Mouse (Mus musculus) layer of hippocampus, postnatal 36 days (tissue): ENCODE results near the gene Hist1h2ab. TPM values are rescaled to one million over a fixed set of nuclear protein-coding genes. Genes with fewer than 3 reads are reported as not detected.

Source experiments
- DNase-seq, 2 experiments: peaks; one replicate each; pipeline ENCODE4 v3.0.0; 2022
- total RNA-seq, 2 experiments: library from RNA; stranded (reverse); gene quantifications; 2 replicates each; pipeline ENCODE4 v1.2.3; 2021

Gene Hist1h2ab
- total RNA-seq, 2 experiments from 2014 or later: 29.8 to 37.0 TPM

- DNase-seq: peak; percentile 83 to 84
These were observed 12.3 kb upstream of the Hist1h2ab start, which contains the start of gene Hist1h1c for GRCm38 (mm10) chr13:23738677-23739068. Hist1h1c (plus strand) TSS chr13:23738808.

GRCm38 (mm10) chr13:23739069-23739921, 11.6 kb upstream of the Hist1h2ab start:
- DNase-seq: peak; percentile 90 to 93

DNA sequence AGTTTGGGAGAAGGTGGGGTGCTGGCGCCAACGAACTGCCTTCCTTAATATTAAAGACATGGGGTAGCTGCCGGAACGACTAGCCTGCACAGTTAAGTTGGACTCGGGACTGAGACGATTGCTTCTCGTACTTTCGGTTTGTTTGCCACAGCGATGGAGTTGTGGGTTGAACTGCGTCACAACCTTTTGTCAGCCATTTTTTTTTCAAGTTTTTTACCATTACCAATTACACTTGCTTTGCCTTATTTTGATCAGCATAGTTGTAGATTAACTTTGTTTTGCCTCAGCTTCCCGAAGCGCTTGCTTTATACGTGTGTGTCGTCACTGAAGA, 11.0 kb upstream of the Hist1h2ab start:
- DNase-seq: no peak

DNA sequence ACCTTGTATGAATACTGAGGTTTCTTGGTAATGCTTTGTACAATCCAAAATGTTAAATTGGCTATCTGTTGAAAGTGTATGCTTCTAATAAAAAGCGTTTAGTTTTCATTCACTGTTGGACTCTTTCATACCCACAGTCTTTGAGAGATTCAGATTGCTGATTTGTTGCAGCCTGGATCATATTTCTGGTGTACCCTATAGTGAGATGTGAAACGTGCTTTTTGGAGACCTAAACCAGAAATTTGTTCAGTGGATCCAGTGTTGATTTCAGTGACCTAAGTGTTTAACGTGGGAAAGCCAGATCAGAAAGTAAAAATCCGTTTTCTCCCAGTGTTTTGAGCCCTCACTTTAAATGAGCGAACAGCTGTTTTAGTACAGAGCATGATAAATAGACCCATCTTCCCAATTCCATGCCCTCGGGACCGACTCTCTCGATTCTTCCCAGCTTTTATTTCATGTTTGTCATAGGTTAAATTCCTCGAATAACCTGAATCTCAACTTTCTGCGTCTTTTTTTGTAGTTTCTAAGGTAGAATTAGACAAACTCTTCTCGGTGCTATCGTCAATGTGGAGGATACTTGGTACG, 10.6 kb upstream of the Hist1h2ab start:
- DNase-seq: no peak

GRCm38 (mm10) chr13:23740910-23741309, 10.0 kb upstream of the Hist1h2ab start:
- no peak for DNase-seq

DNA sequence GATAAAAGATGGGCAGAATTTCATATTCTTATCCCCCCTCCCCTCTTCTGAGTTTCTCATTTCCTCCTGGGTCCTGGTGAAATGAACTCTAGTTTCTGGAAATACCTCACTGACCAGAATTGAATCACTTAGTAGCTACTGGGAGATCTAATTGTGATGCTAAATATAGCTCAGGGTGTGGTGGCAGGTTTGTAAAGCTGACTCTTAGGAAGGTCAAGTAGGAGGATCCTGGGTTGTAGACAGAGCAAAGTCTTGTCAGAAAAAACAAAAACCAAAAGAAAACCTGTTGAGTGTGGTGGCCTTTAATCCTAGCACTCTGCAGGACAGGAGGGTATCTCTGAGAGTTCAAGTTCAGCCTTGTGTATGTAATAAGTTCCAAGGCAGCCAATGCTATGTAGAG, 8.9 kb upstream of the Hist1h2ab start:
- DNase-seq: no peak

- no peak for DNase-seq
These were observed 7.7 kb upstream of the Hist1h2ab start for GRCm38 (mm10) chr13:23743215-23743614.

DNA sequence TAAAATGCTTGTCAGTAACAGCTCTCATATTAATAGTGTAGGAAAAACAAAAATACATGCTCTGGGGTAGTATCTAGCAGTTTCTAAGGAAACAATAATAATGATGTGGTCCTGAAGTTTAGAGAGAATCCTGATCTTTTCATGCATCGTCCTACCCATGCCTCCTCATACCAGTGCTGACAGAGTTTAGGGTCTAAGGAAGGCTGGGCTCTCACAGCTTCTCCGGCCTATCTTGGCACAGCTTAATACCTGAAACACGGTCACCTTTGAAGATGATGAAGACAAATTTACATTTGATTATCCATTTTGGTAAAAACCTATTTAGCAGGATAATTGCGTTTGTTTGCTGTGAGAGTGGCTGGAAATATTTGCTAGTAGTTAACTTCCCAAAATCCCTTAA, 7.0 kb upstream of the Hist1h2ab start:
- DNase-seq: no peak

- no peak for DNase-seq
These were observed 6.2 kb upstream of the Hist1h2ab start for GRCm38 (mm10) chr13:23744421-23745380.

DNA sequence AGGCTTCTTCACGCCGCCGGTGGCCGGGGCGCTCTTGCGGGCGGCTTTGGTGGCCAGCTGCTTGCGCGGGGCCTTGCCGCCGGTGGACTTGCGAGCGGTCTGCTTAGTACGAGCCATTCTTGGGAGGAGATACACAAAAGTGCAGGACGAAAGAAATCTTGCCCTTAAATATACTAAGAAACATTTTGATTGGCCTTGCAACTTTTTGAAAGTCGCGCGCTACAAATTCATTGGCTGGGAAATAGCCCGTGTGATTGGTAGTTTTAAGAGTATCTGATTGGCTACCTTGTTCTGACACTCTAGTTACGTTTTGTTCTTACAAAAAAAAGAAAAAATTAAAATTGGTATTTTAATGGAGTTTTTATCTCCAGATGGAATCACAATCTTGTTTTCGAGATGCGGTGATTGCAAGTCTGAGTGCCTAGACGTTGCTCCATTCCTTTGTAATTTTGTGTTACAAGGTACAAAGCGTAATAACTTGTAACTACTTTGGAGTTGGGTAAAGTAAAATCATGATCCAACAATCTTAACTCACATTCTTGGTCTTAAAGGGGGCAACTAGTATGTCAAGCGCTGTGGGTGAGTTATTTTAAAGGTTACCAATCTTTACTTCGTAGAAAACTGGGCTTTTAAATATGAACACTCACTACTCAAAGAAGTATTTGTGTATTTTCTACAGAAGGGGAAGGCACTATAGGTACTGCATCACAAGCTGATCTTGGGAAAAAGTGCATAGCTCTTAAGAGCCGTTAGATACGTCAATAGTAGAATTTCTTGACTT, 5.4 kb upstream of the Hist1h2ab start, which contains the start of gene Hist1h3c:
Hist1h3c (minus strand) TSS at position 222 of the 781 bp plus-strand sequence.
- peak; percentile 60 to 74 for DNase-seq

DNA sequence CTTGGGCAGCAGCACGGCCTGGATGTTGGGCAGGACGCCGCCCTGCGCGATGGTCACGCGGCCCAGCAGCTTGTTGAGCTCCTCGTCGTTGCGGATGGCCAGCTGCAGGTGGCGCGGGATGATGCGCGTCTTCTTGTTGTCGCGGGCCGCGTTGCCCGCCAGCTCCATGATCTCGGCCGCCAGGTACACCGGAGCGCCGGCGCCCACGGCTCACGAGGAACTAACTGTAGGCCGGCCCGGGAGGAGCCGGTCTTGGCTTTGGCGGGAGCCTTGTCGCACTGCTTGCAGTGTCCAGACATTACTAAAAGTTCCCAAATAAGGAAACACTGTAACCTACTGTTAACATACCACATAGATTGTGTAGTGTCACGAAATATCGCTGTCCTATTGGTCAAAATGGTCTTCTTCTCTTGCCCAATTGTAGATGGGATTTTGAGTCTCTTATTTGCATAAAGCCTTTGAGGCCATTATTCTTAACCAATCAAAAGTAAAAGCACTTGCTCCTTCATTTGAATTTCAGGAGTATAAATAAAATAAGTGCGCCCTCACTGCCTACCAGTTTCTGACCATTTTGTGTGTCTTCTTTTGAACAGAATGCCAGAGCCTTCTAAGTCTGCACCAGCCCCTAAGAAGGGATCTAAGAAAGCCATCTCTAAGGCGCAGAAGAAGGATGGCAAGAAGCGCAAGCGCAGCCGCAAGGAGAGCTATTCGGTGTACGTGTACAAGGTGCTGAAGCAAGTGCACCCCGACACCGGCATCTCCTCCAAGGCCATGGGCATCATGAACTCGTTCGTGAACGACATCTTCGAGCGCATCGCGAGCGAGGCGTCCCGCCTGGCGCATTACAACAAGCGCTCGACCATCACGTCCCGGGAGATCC, 4.5 kb upstream of the Hist1h2ab start, which contains the start of gene Hist1h2bb:
Hist1h2bb (plus strand) TSS at position 534 of the 880 bp plus-strand sequence.
- peak; percentile 74 to 76 for DNase-seq

- DNase-seq: no peak
These were observed 3.6 kb upstream of the Hist1h2ab start for GRCm38 (mm10) chr13:23747081-23747891.

GRCm38 (mm10) chr13:23747892-23748288, 3.0 kb upstream of the Hist1h2ab start:
- no peak for DNase-seq

DNA sequence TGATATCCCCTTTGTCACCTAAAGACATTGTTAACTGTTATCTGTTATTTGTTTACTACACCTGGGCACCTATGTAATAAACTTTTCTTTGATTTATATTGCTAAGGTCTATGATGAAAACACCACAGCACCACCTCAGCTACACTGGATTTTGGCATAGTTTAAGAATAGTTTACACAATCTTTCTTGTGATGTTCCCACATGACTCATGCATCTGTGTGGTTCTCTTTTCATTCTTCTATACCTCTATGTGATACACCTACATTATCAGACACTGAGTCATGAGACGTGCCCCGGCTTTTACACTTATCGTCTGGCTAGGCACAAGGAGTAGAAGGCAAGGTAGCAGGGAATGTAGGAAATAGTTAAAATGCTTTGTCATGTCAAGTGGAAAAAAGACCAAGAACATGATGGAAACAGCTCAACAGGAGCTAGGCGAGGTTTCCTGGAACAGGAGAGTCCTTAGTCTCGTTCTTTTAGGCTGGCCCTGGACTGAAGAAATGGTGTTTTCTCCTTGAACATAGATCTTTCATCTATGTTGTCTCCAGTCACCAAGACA, 1.3 kb upstream of the Hist1h2ab start:
- DNase-seq: no peak

GRCm38 (mm10) chr13:23751478-23751956, 591 bp downstream of the Hist1h2ab start:
- DNase-seq: no peak

- DNase-seq: peak; percentile 85 to 86
These were observed 1.3 kb downstream of the Hist1h2ab start, which contains the start of gene Hist1h3b for GRCm38 (mm10) chr13:23752067-23752741. Hist1h3b (plus strand) TSS chr13:23752267.

- DNase-seq: no peak
These were observed 1.8 kb downstream of the Hist1h2ab start for GRCm38 (mm10) chr13:23752742-23753172.

- no peak for DNase-seq
These were observed 2.6 kb downstream of the Hist1h2ab start for GRCm38 (mm10) chr13:23753314-23754078.
